Mouse (Mus musculus) MEL (cell line): Measurements from ENCODE around the gene Rprd2. TPM values are rescaled to one million over a fixed set of nuclear protein-coding genes. Genes with fewer than 3 reads are reported as not detected.
"Not testable (repeated sequence)": the region's sequence is repeated elsewhere in the genome, so short reads cannot be mapped to it uniquely, and the experiment has no call there.

Experiments used
- DNase-seq: peaks from one replicate; pipeline ENCODE4 v3.0.0; 2011; ENCODE audit warnings: low read depth, low spot score
- H3K27ac ChIP-seq: 2 replicates; pipeline ENCODE4 v1.5.1; 2012; ENCODE audit warnings: low read depth, mild to moderate bottlenecking, control low read depth, low read length, moderate library complexity; ENCODE audit not compliant: control insufficient read depth
- H3K27me3 ChIP-seq, 2 experiments: fragments of 150-350 bp in 1 of 2; sonication (generic) in 1 of 2; 2 replicates each; pipeline ENCODE4 v1.6.1; 2012; ENCODE audit warnings: low read length in 2 of 2, mild to moderate bottlenecking in 2 of 2, improper control_type of control experiment in 1 of 2, moderate library complexity in 1 of 2; ENCODE audit not compliant: insufficient read depth in 2 of 2, control insufficient read depth in 1 of 2
- H3K36me3 ChIP-seq, 2 experiments: 2 replicates each; pipeline ENCODE4 v1.6.1; 2012 to 2014; ENCODE audit warnings: low read length in 2 of 2, improper control_type of control experiment in 1 of 2, inconsistent platforms in 1 of 2, mild to moderate bottlenecking in 1 of 2; ENCODE audit not compliant: insufficient read depth in 2 of 2, control insufficient read depth in 1 of 2
- H3K4me1 ChIP-seq, 2 experiments: fragments of 150-350 bp in 1 of 2; sonication (generic) in 1 of 2; 2 replicates each; pipeline ENCODE4 v1.6.1; 2012; ENCODE audit warnings: low read length in 2 of 2, improper control_type of control experiment in 1 of 2, mild to moderate bottlenecking in 1 of 2; ENCODE audit not compliant: insufficient read depth in 2 of 2, control insufficient read depth in 1 of 2
- H3K4me3 ChIP-seq, 2 experiments: fragments of 150-350 bp in 1 of 2; sonication (generic) in 1 of 2; 2 replicates each; pipeline ENCODE4 v1.5.1; 2012; ENCODE audit warnings: low read depth in 2 of 2, low read length in 2 of 2, mild to moderate bottlenecking in 2 of 2, moderate library complexity in 2 of 2, control low read depth in 1 of 2, improper control_type of control experiment in 1 of 2; ENCODE audit not compliant: control insufficient read depth in 1 of 2, insufficient read depth in 1 of 2
- H3K79me2 ChIP-seq: 2 replicates; pipeline ENCODE4 v1.6.1; 2012; ENCODE audit warnings: mild to moderate bottlenecking, low read length, moderate library complexity; ENCODE audit not compliant: control insufficient read depth, poor library complexity, insufficient read depth
- H3K9ac ChIP-seq: 2 replicates; pipeline ENCODE4 v1.6.1; 2012; ENCODE audit warnings: low read depth, mild to moderate bottlenecking, control low read depth, low read length, moderate library complexity; ENCODE audit not compliant: control insufficient read depth, poor library complexity, severe bottlenecking
- H3K9me3 ChIP-seq: fragments of 150-350 bp; sonication (generic); replicated peaks from 2 replicates; pipeline ENCODE4 v1.6.1; 2012; ENCODE audit warnings: mild to moderate bottlenecking, low read length, improper control_type of control experiment, moderate library complexity; ENCODE audit not compliant: insufficient read depth
- BHLHE40 ChIP-seq: IDR thresholded peaks from 2 replicates; pipeline ENCODE4 v1.6.1; 2012; ENCODE audit warnings: low read depth, mild to moderate bottlenecking, inconsistent platforms, low read length, improper control_type of control experiment, borderline replicate concordance
- CTCF ChIP-seq, 3 experiments: IDR thresholded peaks in 2 of 3; conservative IDR thresholded peaks in 1 of 3; 2 replicates each; pipeline ENCODE4 v1.5.1; 2011 to 2012; ENCODE audit warnings: low read length in 3 of 3, low read depth in 2 of 3, mild to moderate bottlenecking in 2 of 3, improper control_type of control experiment in 1 of 3, inconsistent platforms in 1 of 3, mixed read lengths in 1 of 3, moderate library complexity in 1 of 3; ENCODE audit not compliant: control insufficient read depth in 1 of 3, insufficient read depth in 1 of 3, poor library complexity in 1 of 3, severe bottlenecking in 1 of 3
- E2F4 ChIP-seq: IDR thresholded peaks from 2 replicates; pipeline ENCODE4 v1.6.1; 2011; ENCODE audit warnings: low read depth, low read length, improper control_type of control experiment, borderline replicate concordance
- GATA1 ChIP-seq: IDR thresholded peaks from 2 replicates; pipeline ENCODE4 v1.6.1; 2011; ENCODE audit warnings: low read depth, low read length, improper control_type of control experiment
- HCFC1 ChIP-seq: IDR thresholded peaks from 2 replicates; pipeline ENCODE4 v1.6.1; 2012; ENCODE audit warnings: low read depth, mild to moderate bottlenecking, inconsistent platforms, low read length, improper control_type of control experiment, moderate library complexity
- JUND ChIP-seq: IDR thresholded peaks from 2 replicates; pipeline ENCODE4 v1.6.1; 2011; ENCODE audit warnings: low read depth, mild to moderate bottlenecking, improper control_type of control experiment, low read length
- MAX ChIP-seq: IDR thresholded peaks from 2 replicates; pipeline ENCODE4 v1.6.1; 2011; ENCODE audit warnings: low read length, improper control_type of control experiment
- MAZ ChIP-seq: IDR thresholded peaks from 2 replicates; pipeline ENCODE4 v1.6.1; 2012; ENCODE audit warnings: low read depth, mild to moderate bottlenecking, inconsistent platforms, low read length, improper control_type of control experiment
- MEF2A ChIP-seq: IDR thresholded peaks from 2 replicates; pipeline ENCODE4 v1.6.1; 2014; ENCODE audit warnings: low read depth, mild to moderate bottlenecking, inconsistent platforms, low read length, improper control_type of control experiment; ENCODE audit not compliant: poor library complexity, insufficient replicate concordance, severe bottlenecking; ENCODE audit errors: extremely low read depth
- MYB ChIP-seq: IDR thresholded peaks from 2 replicates; pipeline ENCODE4 v1.6.1; 2011; ENCODE audit warnings: mild to moderate bottlenecking, low read depth, low read length, improper control_type of control experiment
- RCOR1 ChIP-seq: IDR thresholded peaks from 2 replicates; pipeline ENCODE4 v1.6.1; 2012; ENCODE audit warnings: low read depth, mild to moderate bottlenecking, inconsistent platforms, low read length, improper control_type of control experiment
- SMC3 ChIP-seq: IDR thresholded peaks from 2 replicates; pipeline ENCODE4 v1.6.1; 2011; ENCODE audit warnings: low read depth, low read length, improper control_type of control experiment
- TBP ChIP-seq: IDR thresholded peaks from 2 replicates; pipeline ENCODE4 v1.8.0; 2011; ENCODE audit warnings: low read depth, low read length, improper control_type of control experiment
- USF2 ChIP-seq, 2 experiments: IDR thresholded peaks; 2 replicates each; pipeline ENCODE4 v1.6.1; 2011 to 2012; ENCODE audit warnings: improper control_type of control experiment in 2 of 2, low read length in 2 of 2, borderline replicate concordance in 1 of 2, inconsistent platforms in 1 of 2, low read depth in 1 of 2, mild to moderate bottlenecking in 1 of 2; ENCODE audit not compliant: insufficient read depth in 1 of 2
- ZKSCAN1 ChIP-seq: IDR thresholded peaks from 2 replicates; pipeline ENCODE4 v1.6.1; 2012; ENCODE audit warnings: low read depth, mild to moderate bottlenecking, inconsistent platforms, low read length, improper control_type of control experiment, moderate library complexity
- ZNF384 ChIP-seq: IDR thresholded peaks from 2 replicates; pipeline ENCODE4 v1.6.1; 2012; ENCODE audit warnings: low read depth, mild to moderate bottlenecking, inconsistent platforms, low read length, improper control_type of control experiment
- polyA plus RNA-seq, 2 experiments: library from polyadenylated mRNA; stranded (reverse) in 1 of 2; unstranded in 1 of 2; fragments of >175 nt in 1 of 2; fragments of >200 nt in 1 of 2; gene quantifications; 2 replicates each; pipeline versions ENCODE4 v1.2.1 to v1.2.4; 2012; ENCODE audit warnings: low replicate concordance in 2 of 2, low read depth in 1 of 2; ENCODE audit not compliant: insufficient read length in 2 of 2, insufficient read depth in 1 of 2, missing spikeins in 1 of 2
- total RNA-seq: library from RNA; depleted of rRNA; stranded (reverse); fragments of 300-350 nt; gene quantifications from 2 replicates; pipeline ENCODE4 v1.2.3, GENCODE M21; 2012

Rprd2 gene
- total and polyA plus RNA-seq, 3 experiments = 16.3 to 42.0 (median 31.9) TPM

- DNase-seq = peak; percentile 68
- TF ChIP-seq JUND (no peak), MAX (no peak), SMC3 (no peak), ZNF384 (no peak), ZKSCAN1 (no peak), CTCF (IDR thresholded peaks at IDR 0.05 in 2 of 3, conservative IDR thresholded peaks at IDR 0.05 in 1 of 3; ENCODE audit: control insufficient read depth in 1 of 3, insufficient read depth in 1 of 3, low read depth in 2 of 3, low read length in 3 of 3, poor library complexity in 1 of 3, severe bottlenecking in 1 of 3) (peak in 1 of 3 experiments; percentile 35; a peak in 1 of 6 replicates), E2F4 (no peak), RCOR1 (no peak)
- TF ChIP-seq, all 39 proteins: peak for 1
- Histone ChIP-seq H3K36me3 (peaks cover 0 to 3% of the 10 kb centered on the region in 2 experiments; a peak in 2 of 4 replicates), H3K4me1 (no peaks in the 10 kb centered on the region), H3K4me3 (no peak overlapping the region), H3K9me3 (no peaks in the 10 kb centered on the region), H3K9ac (no peak overlapping the region), H3K79me2 (peaks cover 4% of the 10 kb centered on the region), H3K27ac (no peak overlapping the region), H3K27me3 (no peaks in the 10 kb centered on the region)
These were observed 41.7 kb upstream of the Rprd2 start for GRCm38 (mm10) chr3:95860323-95860722.

GRCm38 (mm10) chr3:95858278-95858677, 39.6 kb upstream of the Rprd2 start:
- not testable (repeated sequence) for H3K9me3 ChIP-seq, H3K4me1 ChIP-seq, H3K4me3 ChIP-seq, H3K27ac ChIP-seq, H3K27me3 ChIP-seq
- H3K36me3 ChIP-seq = peaks cover 4 to 20% of the 10 kb centered on the region in 2 experiments; a peak in 3 of 4 replicates
- peak; percentile 94 for TF ChIP-seq TBP
- TF ChIP-seq, all 39 proteins: peak for 1; not testable (repeated sequence) for 38
- DNase-seq, H3K9ac ChIP-seq: not testable (repeated sequence)
- peaks cover 20% of the 10 kb centered on the region for H3K79me2 ChIP-seq

DNA sequence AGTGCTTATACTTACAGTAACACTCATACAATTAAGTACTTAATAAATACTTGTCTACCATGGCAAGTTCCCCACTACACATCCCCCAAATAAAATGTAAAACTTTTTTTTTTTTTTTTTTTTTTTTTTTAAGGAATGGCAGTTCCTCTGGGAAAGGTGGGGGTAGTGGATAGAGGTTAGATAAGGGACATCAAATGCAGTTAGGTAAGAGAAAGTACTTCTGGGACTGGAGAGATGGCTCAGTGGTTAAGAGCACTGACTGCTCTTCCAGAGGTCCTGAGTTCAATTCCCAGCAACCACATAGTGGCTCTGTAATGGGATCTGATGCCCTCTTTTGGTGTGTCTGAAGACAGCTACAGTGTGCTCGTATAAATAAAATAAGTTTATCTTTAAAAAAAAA, 38.4 kb upstream of the Rprd2 start:
- not testable (repeated sequence) for H3K9me3 ChIP-seq

GRCm38 (mm10) chr3:95856115-95856514, 37.5 kb upstream of the Rprd2 start:
- Histone ChIP-seq H3K79me2 (peaks cover 27% of the 10 kb centered on the region), H3K9ac (peak overlapping the region; percentile 79), H3K36me3 (peaks cover 23 to 39% of the 10 kb centered on the region in 2 experiments), H3K4me1 (peaks cover 11 to 13% of the 10 kb centered on the region in 2 experiments; a peak in 3 of 4 replicates), H3K27me3 (no peaks in the 10 kb centered on the region), H3K4me3 (peak overlapping the region; percentile 47 to 71), H3K27ac (peak overlapping the region; percentile 94), H3K9me3 (no peaks in the 10 kb centered on the region)
- TF ChIP-seq GATA1 (no peak), MAZ (no peak), MYB (no peak), HCFC1 (no peak), BHLHE40 (no peak), USF2 (IDR thresholded peaks at IDR 0.05; ENCODE audit: borderline replicate concordance in 1 of 2, insufficient read depth in 1 of 2, low read depth in 1 of 2, low read length in 2 of 2) (no peak), MEF2A (no peak)
- peak; percentile 86 for DNase-seq

More for the DNA sequence above, 38.4 kb upstream of the Rprd2 start:
- TF ChIP-seq TBP = peak; percentile 91
- not testable (repeated sequence) for H3K9ac ChIP-seq, H3K4me1 ChIP-seq, H3K27me3 ChIP-seq, H3K4me3 ChIP-seq, H3K27ac ChIP-seq
- peak; percentile 48 for DNase-seq
- H3K79me2 ChIP-seq = peaks cover 27% of the 10 kb centered on the region
- peaks cover 16 to 31% of the 10 kb centered on the region in 2 experiments for H3K36me3 ChIP-seq
